Mouse (Mus musculus): ENCODE data around the gene Rnf157. TPM values are rescaled to one million over a fixed set of nuclear protein-coding genes. Genes with fewer than 3 reads are reported as not detected.

Rnf157 gene
- polyA plus RNA-seq, 1 experiment from 2014 or later = 15.9 TPM

- H3K4me2 ChIP-seq (ENCODE audit: low read depth, low read length) = no peak overlapping the region
- no peaks in the 10 kb centered on the region for H3K36me3 ChIP-seq (replicated peaks; ENCODE audit: control insufficient read depth, insufficient read depth, low read depth, low read length)
- peak overlapping the region; percentile 70 for H3K27ac ChIP-seq (replicated peaks; ENCODE audit: low read depth, low read length)
- H3K9me3 ChIP-seq (replicated peaks; ENCODE audit: control insufficient read depth, low read length) = no peaks in the 10 kb centered on the region
- no peaks in the 10 kb centered on the region for H3K4me1 ChIP-seq (ENCODE audit: control insufficient read depth, insufficient read depth, low read length)
- no peaks in the 10 kb centered on the region for H3K27me3 ChIP-seq (ENCODE audit: control insufficient read depth, insufficient read depth, low read length)
- ATAC-seq (replicated peaks; ENCODE audit: insufficient number of reproducible peaks, low FRiP score, low TSS enrichment, low read depth) (no peak), DNase-seq (ENCODE audit: low spot score) (no peak)
- H3K4me3 ChIP-seq (ENCODE audit: low read depth, low read length) = no peak overlapping the region
- WGBS = 62% methylated on average over 6 of the region's 6 CpGs
- no peak overlapping the region for H3K9ac ChIP-seq (replicated peaks; ENCODE audit: low read length)
Measured at GRCm38 (mm10) chr11:116418841-116419462, 6.1 kb upstream of the Rnf157 start.

GRCm38 (mm10) chr11:116418194-116418840, 5.5 kb upstream of the Rnf157 start:
- Histone ChIP-seq H3K4me3 (ENCODE audit: low read depth, low read length) (no peak overlapping the region), H3K27me3 (ENCODE audit: control insufficient read depth, insufficient read depth, low read length) (no peaks in the 10 kb centered on the region), H3K4me1 (ENCODE audit: control insufficient read depth, insufficient read depth, low read length) (peaks cover under 1% of the 10 kb centered on the region; the same call in 1 of the 2 replicates), H3K27ac (replicated peaks; ENCODE audit: low read depth, low read length) (peak overlapping the region; percentile 70), H3K9ac (replicated peaks; ENCODE audit: low read length) (no peak overlapping the region), H3K9me3 (replicated peaks; ENCODE audit: control insufficient read depth, low read length) (no peaks in the 10 kb centered on the region), H3K4me2 (ENCODE audit: low read depth, low read length) (no peak overlapping the region), H3K36me3 (replicated peaks; ENCODE audit: control insufficient read depth, insufficient read depth, low read depth, low read length) (no peaks in the 10 kb centered on the region)
- WGBS = 2% methylated on average over 2 of the region's 2 CpGs
- ATAC-seq (replicated peaks; ENCODE audit: insufficient number of reproducible peaks, low FRiP score, low TSS enrichment, low read depth) = peak; percentile 65
- peak; percentile 85 for DNase-seq (ENCODE audit: low spot score)

- H3K27ac ChIP-seq (replicated peaks; ENCODE audit: low read depth, low read length) = no peak overlapping the region
- H3K4me2 ChIP-seq (ENCODE audit: low read depth, low read length) = no peak overlapping the region
- H3K9ac ChIP-seq (replicated peaks; ENCODE audit: low read length) = no peak overlapping the region
- H3K9me3 ChIP-seq (replicated peaks; ENCODE audit: control insufficient read depth, low read length) = no peaks in the 10 kb centered on the region
- no peaks in the 10 kb centered on the region for H3K27me3 ChIP-seq (ENCODE audit: control insufficient read depth, insufficient read depth, low read length)
- 91% methylated on average over 5 of the region's 5 CpGs for WGBS
- no peak overlapping the region for H3K4me3 ChIP-seq (ENCODE audit: low read depth, low read length)
- no peaks in the 10 kb centered on the region for H3K36me3 ChIP-seq (replicated peaks; ENCODE audit: control insufficient read depth, insufficient read depth, low read depth, low read length)
- no peak for DNase-seq (ENCODE audit: low spot score)
- no peak for ATAC-seq (replicated peaks; ENCODE audit: insufficient number of reproducible peaks, low FRiP score, low TSS enrichment, low read depth)
- H3K4me1 ChIP-seq (ENCODE audit: control insufficient read depth, insufficient read depth, low read length) = peaks cover 3% of the 10 kb centered on the region; the same call in 1 of the 2 replicates
Measured at GRCm38 (mm10) chr11:116417054-116417453, 4.2 kb upstream of the Rnf157 start.

- Histone ChIP-seq H3K4me1 (ENCODE audit: control insufficient read depth, insufficient read depth, low read length) (peaks cover 3% of the 10 kb centered on the region; the same call in 1 of the 2 replicates), H3K36me3 (replicated peaks; ENCODE audit: control insufficient read depth, insufficient read depth, low read depth, low read length) (no peaks in the 10 kb centered on the region), H3K4me3 (ENCODE audit: low read depth, low read length) (no peak overlapping the region), H3K27ac (replicated peaks; ENCODE audit: low read depth, low read length) (no peak overlapping the region), H3K27me3 (ENCODE audit: control insufficient read depth, insufficient read depth, low read length) (no peaks in the 10 kb centered on the region), H3K9ac (replicated peaks; ENCODE audit: low read length) (no peak overlapping the region), H3K4me2 (ENCODE audit: low read depth, low read length) (no peak overlapping the region), H3K9me3 (replicated peaks; ENCODE audit: control insufficient read depth, low read length) (no peaks in the 10 kb centered on the region)
- no peak for DNase-seq (ENCODE audit: low spot score)
- WGBS = 64% methylated on average over 6 of the region's 6 CpGs
- ATAC-seq (replicated peaks; ENCODE audit: insufficient number of reproducible peaks, low FRiP score, low TSS enrichment, low read depth) = no peak
Measured at GRCm38 (mm10) chr11:116416196-116416943, 3.5 kb upstream of the Rnf157 start.

- H3K36me3 ChIP-seq (replicated peaks; ENCODE audit: control insufficient read depth, insufficient read depth, low read depth, low read length) = no peaks in the 10 kb centered on the region
- peak overlapping the region; percentile 100 for H3K4me2 ChIP-seq (ENCODE audit: low read depth, low read length)
- peaks cover 3% of the 10 kb centered on the region; the same call in 1 of the 2 replicates for H3K4me1 ChIP-seq (ENCODE audit: control insufficient read depth, insufficient read depth, low read length)
- no peak for DNase-seq (ENCODE audit: low spot score)
- H3K9ac ChIP-seq (replicated peaks; ENCODE audit: low read length) = peak overlapping the region; percentile 93
- H3K9me3 ChIP-seq (replicated peaks; ENCODE audit: control insufficient read depth, low read length) = no peaks in the 10 kb centered on the region
- no peak; the same call in 1 of the 2 replicates for ATAC-seq (replicated peaks; ENCODE audit: insufficient number of reproducible peaks, low FRiP score, low TSS enrichment, low read depth)
- H3K27me3 ChIP-seq (ENCODE audit: control insufficient read depth, insufficient read depth, low read length) = no peaks in the 10 kb centered on the region
- H3K4me3 ChIP-seq (ENCODE audit: low read depth, low read length) = peak overlapping the region; percentile 81
- H3K27ac ChIP-seq (replicated peaks; ENCODE audit: low read depth, low read length) = no peak overlapping the region; the same call in 1 of the 2 replicates
- WGBS = 81% methylated on average over 4 of the region's 4 CpGs
Measured at GRCm38 (mm10) chr11:116413631-116414022, 795 bp upstream of the Rnf157 start.

- DNase-seq (ENCODE audit: low spot score) (peak; percentile 21), ATAC-seq (replicated peaks; ENCODE audit: insufficient number of reproducible peaks, low FRiP score, low TSS enrichment, low read depth) (peak; percentile 47; the same call in 1 of the 2 replicates)
- peaks cover 3% of the 10 kb centered on the region; the same call in 1 of the 2 replicates for H3K4me1 ChIP-seq (ENCODE audit: control insufficient read depth, insufficient read depth, low read length)
- peak overlapping the region; percentile 81 for H3K4me3 ChIP-seq (ENCODE audit: low read depth, low read length)
- WGBS = under 1% methylated on average over 75 of the region's 76 CpGs
- no peaks in the 10 kb centered on the region for H3K9me3 ChIP-seq (replicated peaks; ENCODE audit: control insufficient read depth, low read length)
- no peaks in the 10 kb centered on the region for H3K36me3 ChIP-seq (replicated peaks; ENCODE audit: control insufficient read depth, insufficient read depth, low read depth, low read length)
- peak overlapping the region; percentile 100 for H3K4me2 ChIP-seq (ENCODE audit: low read depth, low read length)
- H3K27me3 ChIP-seq (ENCODE audit: control insufficient read depth, insufficient read depth, low read length) = no peaks in the 10 kb centered on the region
- peak overlapping the region; percentile 93 for H3K9ac ChIP-seq (replicated peaks; ENCODE audit: low read length)
- H3K27ac ChIP-seq (replicated peaks; ENCODE audit: low read depth, low read length) = 0 out of 2 replicates have a peak overlapping the region, but pooled peaks have one; percentile 28
Measured at GRCm38 (mm10) chr11:116412028-116412827, 604 bp downstream of the Rnf157 start.

GRCm38 (mm10) chr11:116411582-116411981, 1.2 kb downstream of the Rnf157 start:
- Histone ChIP-seq H3K4me3 (ENCODE audit: low read depth, low read length) (peak overlapping the region; percentile 81), H3K27ac (replicated peaks; ENCODE audit: low read depth, low read length) (no peak overlapping the region), H3K4me1 (ENCODE audit: control insufficient read depth, insufficient read depth, low read length) (peaks cover 3% of the 10 kb centered on the region; the same call in 1 of the 2 replicates), H3K9me3 (replicated peaks; ENCODE audit: control insufficient read depth, low read length) (no peaks in the 10 kb centered on the region), H3K36me3 (replicated peaks; ENCODE audit: control insufficient read depth, insufficient read depth, low read depth, low read length) (no peaks in the 10 kb centered on the region), H3K27me3 (ENCODE audit: control insufficient read depth, insufficient read depth, low read length) (no peaks in the 10 kb centered on the region), H3K4me2 (ENCODE audit: low read depth, low read length) (peak overlapping the region; percentile 100), H3K9ac (replicated peaks; ENCODE audit: low read length) (peak overlapping the region; percentile 93)
- 11% methylated on average over 6 of the region's 6 CpGs for WGBS
- DNase-seq (ENCODE audit: low spot score) (no peak), ATAC-seq (replicated peaks; ENCODE audit: insufficient number of reproducible peaks, low FRiP score, low TSS enrichment, low read depth) (no peak)
